Mouse (Mus musculus) myocyte (in vitro differentiated cells): Measurements from ENCODE around the gene Slc12a8. TPM values are rescaled to one million over a fixed set of nuclear protein-coding genes. Genes with fewer than 3 reads are reported as not detected.

Experiments used
- H3K27me3 ChIP-seq: one replicate; pipeline ENCODE4 v1.6.1; 2011; ENCODE audit not compliant: control insufficient read depth, insufficient read depth, insufficient read length
- H3K36me3 ChIP-seq: one replicate; pipeline ENCODE4 v1.6.1; 2011; ENCODE audit not compliant: control insufficient read depth, insufficient read depth
- H3K4me2 ChIP-seq: one replicate; pipeline ENCODE4 v1.6.1; 2011; ENCODE audit warnings: low read depth, control low read depth
- H3K4me3 ChIP-seq: one replicate; pipeline ENCODE4 v1.5.1; 2011; ENCODE audit warnings: mild to moderate bottlenecking, control low read depth, moderate library complexity
- H3K79me2 ChIP-seq: one replicate; pipeline ENCODE4 v1.6.1; 2011; ENCODE audit not compliant: control insufficient read depth, insufficient read depth
- H3ac ChIP-seq: one replicate; pipeline ENCODE4 v1.6.1; 2011; ENCODE audit not compliant: control insufficient read depth, insufficient read length
- CEBPB ChIP-seq: IDR thresholded peaks from 2 replicates; pipeline ENCODE4 v1.6.1; 2011; ENCODE audit warnings: mild to moderate bottlenecking, moderate library complexity; ENCODE audit not compliant: poor library complexity, insufficient read depth, severe bottlenecking
- E2F4 ChIP-seq: IDR thresholded peaks from one replicate; pipeline ENCODE4 v1.6.1; 2011; ENCODE audit warnings: mild to moderate bottlenecking, control low read depth, moderate library complexity; ENCODE audit not compliant: insufficient read depth
- MAX ChIP-seq: IDR thresholded peaks from one replicate; pipeline ENCODE4 v1.6.1; 2011; ENCODE audit warnings: low read depth, mild to moderate bottlenecking, control low read depth
- MYOD1 ChIP-seq, 3 experiments: IDR thresholded peaks; one replicate each; pipeline ENCODE4 v1.6.1; 2011; ENCODE audit warnings: control low read depth in 2 of 3, low read depth in 2 of 3, mild to moderate bottlenecking in 2 of 3, moderate library complexity in 1 of 3; ENCODE audit not compliant: insufficient read length in 2 of 3, control insufficient read depth in 1 of 3
- MYOG ChIP-seq, 3 experiments: IDR thresholded peaks; one replicate each; pipeline ENCODE4 v1.6.1; 2011; ENCODE audit warnings: control low read depth in 2 of 3, low read depth in 2 of 3, mild to moderate bottlenecking in 2 of 3; ENCODE audit not compliant: insufficient read length in 2 of 3, control insufficient read depth in 1 of 3, insufficient read depth in 1 of 3
- POLR2A ChIP-seq: IDR thresholded peaks from one replicate; pipeline ENCODE4 v1.6.1; 2011; ENCODE audit warnings: low read depth, mild to moderate bottlenecking, control low read depth, moderate library complexity; ENCODE audit not compliant: insufficient read length
- POLR2AphosphoS2 ChIP-seq: IDR thresholded peaks from one replicate; pipeline ENCODE4 v1.6.1; 2011; ENCODE audit warnings: low read depth, control low read depth; ENCODE audit not compliant: insufficient read length
- REST ChIP-seq: IDR thresholded peaks from one replicate; pipeline ENCODE4 v1.6.1; 2011; ENCODE audit warnings: mild to moderate bottlenecking, control low read depth, moderate library complexity; ENCODE audit not compliant: insufficient read depth, insufficient read length
- SRF ChIP-seq: IDR thresholded peaks from one replicate; pipeline ENCODE4 v1.6.1; 2011; ENCODE audit warnings: low read depth; ENCODE audit not compliant: control insufficient read depth, insufficient read length
- TCF12 ChIP-seq: IDR thresholded peaks from one replicate; pipeline ENCODE4 v1.6.1; 2011; ENCODE audit warnings: mild to moderate bottlenecking, control low read depth; ENCODE audit not compliant: poor library complexity, insufficient read depth, severe bottlenecking
- TCF3 ChIP-seq: IDR thresholded peaks from one replicate; pipeline ENCODE4 v1.6.1; 2011; ENCODE audit warnings: low read depth, control low read depth; ENCODE audit not compliant: insufficient read length
- USF1 ChIP-seq: IDR thresholded peaks from one replicate; pipeline ENCODE4 v1.6.1; 2011; ENCODE audit warnings: low read depth, mild to moderate bottlenecking, control low read depth, moderate library complexity
- polyA plus RNA-seq: library from polyadenylated mRNA; unstranded; fragments of >200 nt; fragmentation: generic; extraction: Trizol; gene quantifications from one replicate; pipeline ENCODE4 v1.2.1, GENCODE M21; 2012; ENCODE audit warnings: missing spikeins

Slc12a8 gene
- polyA plus RNA-seq, 1 experiment: 0.42 TPM

- H3K4me2 ChIP-seq: no peak overlapping the region
- no peaks in the 10 kb centered on the region for H3K36me3 ChIP-seq
- no peak for TF ChIP-seq MYOD1 (IDR thresholded peaks at IDR 0.05; ENCODE audit: control insufficient read depth in 1 of 3, insufficient read length in 2 of 3, low read depth in 2 of 3)
- TF ChIP-seq POLR2A: no peak
- no peak for TF ChIP-seq MAX
- TF ChIP-seq MYOG (IDR thresholded peaks at IDR 0.05; ENCODE audit: control insufficient read depth in 1 of 3, insufficient read depth in 1 of 3, insufficient read length in 2 of 3, low read depth in 2 of 3): no peak
- TF ChIP-seq TCF3: no peak
- no peak for TF ChIP-seq USF1
- no peak for TF ChIP-seq REST
- no peak for TF ChIP-seq CEBPB
- no peak for TF ChIP-seq POLR2AphosphoS2
- TF ChIP-seq TCF12: no peak
- no peak for TF ChIP-seq SRF
- TF ChIP-seq E2F4: no peak
Observed at GRCm38 (mm10) chr16:33575728-33576127, 58.6 kb downstream of the Slc12a8 start.

GRCm38 (mm10) chr16:33576271-33577189 is 59.4 kb downstream of the Slc12a8 start:
- no peak for TF ChIP-seq MYOD1 (IDR thresholded peaks at IDR 0.05; ENCODE audit: control insufficient read depth in 1 of 3, insufficient read length in 2 of 3, low read depth in 2 of 3)
- TF ChIP-seq CEBPB: no peak
- TF ChIP-seq MYOG (IDR thresholded peaks at IDR 0.05; ENCODE audit: control insufficient read depth in 1 of 3, insufficient read depth in 1 of 3, insufficient read length in 2 of 3, low read depth in 2 of 3): no peak
- TF ChIP-seq POLR2A: no peak
- TF ChIP-seq MAX: no peak
- no peak for TF ChIP-seq TCF3
- TF ChIP-seq TCF12: no peak
- TF ChIP-seq USF1: no peak
- no peak for TF ChIP-seq POLR2AphosphoS2
- no peak for TF ChIP-seq SRF
- TF ChIP-seq REST: no peak
- no peak for TF ChIP-seq E2F4
- Histone ChIP-seq H3K79me2 (no peaks in the 10 kb centered on the region), H3K36me3 (no peaks in the 10 kb centered on the region), H3K4me2 (no peak overlapping the region), H3K4me3 (no peak overlapping the region), H3K27me3 (no peaks in the 10 kb centered on the region), H3ac (no peak overlapping the region)

More at GRCm38 (mm10) chr16:33575728-33576127, 58.6 kb downstream of the Slc12a8 start:
- H3K27me3 ChIP-seq: no peaks in the 10 kb centered on the region
- H3ac ChIP-seq: no peak overlapping the region
- no peak overlapping the region for H3K4me3 ChIP-seq
- no peaks in the 10 kb centered on the region for H3K79me2 ChIP-seq

GRCm38 (mm10) chr16:33578462-33578861 is 61.3 kb downstream of the Slc12a8 start:
- no peak overlapping the region for H3K4me3 ChIP-seq
- no peaks in the 10 kb centered on the region for H3K27me3 ChIP-seq
- no peaks in the 10 kb centered on the region for H3K36me3 ChIP-seq

GRCm38 (mm10) chr16:33580331-33580730 is 63.2 kb downstream of the Slc12a8 start:
- H3K27me3 ChIP-seq: no peaks in the 10 kb centered on the region
- H3K4me2 ChIP-seq: peak overlapping the region; percentile 27
- TF ChIP-seq MAX: no peak
- no peak for TF ChIP-seq USF1
- no peak for TF ChIP-seq MYOG (IDR thresholded peaks at IDR 0.05; ENCODE audit: control insufficient read depth in 1 of 3, insufficient read depth in 1 of 3, insufficient read length in 2 of 3, low read depth in 2 of 3)
- no peak for TF ChIP-seq SRF
- TF ChIP-seq POLR2AphosphoS2: no peak
- TF ChIP-seq TCF3: no peak
- H3K79me2 ChIP-seq: no peaks in the 10 kb centered on the region
- no peak overlapping the region for H3ac ChIP-seq
- no peaks in the 10 kb centered on the region for H3K36me3 ChIP-seq
- no peak overlapping the region for H3K4me3 ChIP-seq

More at GRCm38 (mm10) chr16:33578462-33578861, 61.3 kb downstream of the Slc12a8 start:
- H3K79me2 ChIP-seq: no peaks in the 10 kb centered on the region
- H3K4me2 ChIP-seq: no peak overlapping the region
- no peak overlapping the region for H3ac ChIP-seq
- TF ChIP-seq MYOG (IDR thresholded peaks at IDR 0.05; ENCODE audit: control insufficient read depth in 1 of 3, insufficient read depth in 1 of 3, insufficient read length in 2 of 3, low read depth in 2 of 3) (no peak), USF1 (no peak), MAX (no peak), CEBPB (no peak), REST (no peak), TCF12 (no peak)

GRCm38 (mm10) chr16:33580736-33581241 is 63.7 kb downstream of the Slc12a8 start:
- Histone ChIP-seq H3ac (no peak overlapping the region), H3K27me3 (no peaks in the 10 kb centered on the region), H3K79me2 (no peaks in the 10 kb centered on the region), H3K4me3 (no peak overlapping the region), H3K4me2 (peak overlapping the region; percentile 27), H3K36me3 (no peaks in the 10 kb centered on the region)
- TF ChIP-seq MAX (no peak), POLR2A (no peak), CEBPB (no peak), MYOG (IDR thresholded peaks at IDR 0.05; ENCODE audit: control insufficient read depth in 1 of 3, insufficient read depth in 1 of 3, insufficient read length in 2 of 3, low read depth in 2 of 3) (peak in 1 of 3 experiments; percentile 84), MYOD1 (IDR thresholded peaks at IDR 0.05; ENCODE audit: control insufficient read depth in 1 of 3, insufficient read length in 2 of 3, low read depth in 2 of 3) (peak in 1 of 3 experiments; percentile 73), USF1 (no peak)
